In genomic region chr2:30198021-30198420, GRCm38 (mm10) we compare ENCODE assay signal across 21 mouse cellular contexts. TPM values are rescaled to one million over a fixed set of nuclear protein-coding genes. Genes with fewer than 3 reads are reported as not detected.
DNase-seq lines count a peak whose midpoint lies in the region; ATAC-seq and TF ChIP-seq lines count a peak whose summit lies in the region.
"Had no signal": no experiment of that assay in that cellular context is flagged by ENCODE, and none has a peak within 500 bp of the region (broad histone marks: within the 10 kb centered on the region; RNA-seq: fewer than 3 reads in every experiment).

No protein-coding gene starts in this region.

- H3K4me2 ChIP-seq in intestine, postnatal 0 days (replicated peaks; ENCODE audit: low read depth): no peak overlapping the region
- no peak overlapping the region for H3K4me2 ChIP-seq in liver, embryonic 14.5 days (ENCODE audit: low read depth)
- H3K4me2 ChIP-seq: embryonic facial prominence, embryonic 12.5 days; heart, embryonic 11.5 days; hindbrain, embryonic 12.5 days; limb, embryonic 12.5 days; midbrain, embryonic 12.5 days had no signal

- no peaks in the 10 kb centered on the region for H3K36me3 ChIP-seq in intestine, postnatal 0 days (ENCODE audit: control insufficient read depth, insufficient read depth)
- no peaks in the 10 kb centered on the region for H3K36me3 ChIP-seq in liver, embryonic 14.5 days (replicated peaks; ENCODE audit: control insufficient read depth, insufficient read depth, low read depth)
- H3K36me3 ChIP-seq: embryonic facial prominence, embryonic 12.5 days; hindbrain, embryonic 12.5 days; limb, embryonic 12.5 days; midbrain, embryonic 12.5 days had no signal

- H3K4me3 ChIP-seq in intestine, postnatal 0 days (ENCODE audit: low read depth, low read length): no peak overlapping the region
- H3K4me3 ChIP-seq in liver, embryonic 14.5 days (ENCODE audit: insufficient read depth in 1 of 2, low read depth in 2 of 2, low read length in 2 of 2): no peak overlapping the region
- H3K4me3 ChIP-seq: embryonic facial prominence, embryonic 12.5 days; hindbrain, embryonic 12.5 days; layer of hippocampus, adult 2 months; limb, embryonic 12.5 days; midbrain, embryonic 12.5 days had no signal

- WGBS in intestine, postnatal 0 days: 49% methylated on average over 4 of the region's 4 CpGs
- WGBS in liver, embryonic 14.5 days (ENCODE audit: insufficient replicate concordance): 60% methylated on average over 4 of the region's 4 CpGs

- H3K27ac ChIP-seq in intestine, postnatal 0 days (ENCODE audit: low read depth, low read length): peak overlapping the region; percentile 24; the same call in 1 of the 2 replicates
- no peak overlapping the region for H3K27ac ChIP-seq in liver, embryonic 14.5 days
- H3K27ac ChIP-seq: embryonic facial prominence, embryonic 12.5 days; hindbrain, embryonic 12.5 days; layer of hippocampus, adult 2 months; limb, embryonic 12.5 days; midbrain, embryonic 12.5 days had no signal

- ATAC-seq in intestine, postnatal 0 days: 0 out of 2 replicates have a peak, but pooled peaks have one; percentile 32
- ATAC-seq in liver, embryonic 14.5 days (ENCODE audit: insufficient read depth): 0 out of 2 replicates have a peak, but pooled peaks have one; percentile 32

- intact Hi-C loops in gastrocnemius, postnatal 36 days (cut with DNase I): no loop called here

- H3K9me3 ChIP-seq in intestine, postnatal 0 days (ENCODE audit: control insufficient read depth): no peaks in the 10 kb centered on the region
- H3K9me3 ChIP-seq in liver, embryonic 14.5 days (ENCODE audit: control insufficient read depth, low read length): no peaks in the 10 kb centered on the region
- H3K9me3 ChIP-seq: embryonic facial prominence, embryonic 12.5 days; hindbrain, embryonic 12.5 days; limb, embryonic 12.5 days; midbrain, embryonic 12.5 days had no signal

- no peak for TF ChIP-seq EP300 in liver, embryonic 14.5 days (IDR thresholded peaks at IDR 0.05; ENCODE audit: low read depth)

- TF ChIP-seq CTCF in intestine, postnatal 0 days (IDR thresholded peaks at IDR 0.05; ENCODE audit: low read depth): no peak
- TF ChIP-seq CTCF in liver, embryonic 14.5 days (IDR thresholded peaks at IDR 0.05; ENCODE audit: low read depth): no peak

- H3K27me3 ChIP-seq in intestine, postnatal 0 days (replicated peaks; ENCODE audit: control insufficient read depth, insufficient read depth, low read length): no peaks in the 10 kb centered on the region
- H3K27me3 ChIP-seq in liver, embryonic 14.5 days (ENCODE audit: control insufficient read depth, insufficient read depth, low read length): no peaks in the 10 kb centered on the region
- H3K27me3 ChIP-seq: embryonic facial prominence, embryonic 12.5 days; hindbrain, embryonic 12.5 days; limb, embryonic 12.5 days; midbrain, embryonic 12.5 days had no signal

- no peak overlapping the region for H3K9ac ChIP-seq in intestine, postnatal 0 days (ENCODE audit: low read depth, low read length)
- no peak overlapping the region for H3K9ac ChIP-seq in liver, embryonic 14.5 days (replicated peaks)
- H3K9ac ChIP-seq: embryonic facial prominence, embryonic 12.5 days; hindbrain, embryonic 12.5 days; limb, embryonic 12.5 days; midbrain, embryonic 12.5 days had no signal

- peak; percentile 69 for DNase-seq in kidney, adult 11 months
- DNase-seq in kidney, postnatal 4 days: no peak
- DNase-seq in kidney, adult 9 months: peak; percentile 68
- DNase-seq in liver, embryonic 14.5 days (ENCODE audit: low read depth in 3 of 3, low spot score in 3 of 3): no peak
- DNase-seq in left cerebral cortex, adult 9 months (ENCODE audit: low spot score in 2 of 2): no peak
- DNase-seq in gastrocnemius, postnatal 36 days: no peak
- DNase-seq: adrenal gland, adult 8-10 months; cerebellum, adult 2 months; cerebellum, postnatal 25 days; heart, postnatal 14 days; lung, adult 2 months; spleen, adult 18-20 months had no signal

- H3K4me1 ChIP-seq in intestine, postnatal 0 days (replicated peaks; ENCODE audit: control insufficient read depth, insufficient read depth, low read length): peaks cover 8% of the 10 kb centered on the region; the same call in 1 of the 2 replicates
- H3K4me1 ChIP-seq in liver, embryonic 14.5 days (replicated peaks; ENCODE audit: control insufficient read depth in 2 of 2, insufficient read depth in 2 of 2, low read length in 1 of 2): peaks cover 0 to 16% of the 10 kb centered on the region in 2 experiments; a peak in 2 of 4 replicates
- H3K4me1 ChIP-seq: embryonic facial prominence, embryonic 12.5 days; hindbrain, embryonic 12.5 days; limb, embryonic 12.5 days; midbrain, embryonic 12.5 days had no signal

RNA-seq across cellular contexts. Expression of gene Kyat1, which starts 7.6 kb away (rescaled TPM):
- polyA plus RNA-seq in intestine, postnatal 0 days (2015; fragmentation: Nextera tagmentation; extraction: Ambion mirVana): 17.3 and 20.5 TPM in 2 replicates
- polyA plus RNA-seq in liver, embryonic 14.5 days (2012; rRNA removed): 14.3 and 16.8 TPM in 2 replicates
- polyA plus RNA-seq in liver, embryonic 14.5 days (2014; fragmentation: Nextera tagmentation; extraction: Ambion mirVana): 9.5 and 11.6 TPM in 2 replicates
- 10 to 100 TPM; 26.8 to 29.5 TPM for total RNA-seq in gastrocnemius, postnatal 36 days (2021)

RNA-seq across cellular contexts. Expression of gene Spout1, which starts 19.8 kb away (rescaled TPM):
- polyA plus RNA-seq in intestine, postnatal 0 days (2015; fragmentation: Nextera tagmentation; extraction: Ambion mirVana): 17.3 and 18.7 TPM in 2 replicates
- 18.6 and 20.3 TPM in 2 replicates for polyA plus RNA-seq in liver, embryonic 14.5 days (2012; rRNA removed)
- polyA plus RNA-seq in liver, embryonic 14.5 days (2014; fragmentation: Nextera tagmentation; extraction: Ambion mirVana): 18.7 and 25.2 TPM in 2 replicates
- total RNA-seq in gastrocnemius, postnatal 36 days (2021): 1 to 10 TPM; 4.5 to 4.8 TPM

RNA-seq across cellular contexts. Expression of gene Endog, which starts 26.7 kb away (rescaled TPM):
- polyA plus RNA-seq in intestine, postnatal 0 days (2015; fragmentation: Nextera tagmentation; extraction: Ambion mirVana): 56.3 and 59.3 TPM in 2 replicates
- 11.9 and 15.1 TPM in 2 replicates for polyA plus RNA-seq in liver, embryonic 14.5 days (2012; rRNA removed)
- 19.1 and 20.3 TPM in 2 replicates for polyA plus RNA-seq in liver, embryonic 14.5 days (2014; fragmentation: Nextera tagmentation; extraction: Ambion mirVana)
- 10 to 100 TPM; 51.4 to 54.6 TPM for total RNA-seq in gastrocnemius, postnatal 36 days (2021)

RNA-seq across cellular contexts. Expression of gene Lrrc8a, which starts 39.5 kb away (rescaled TPM):
- 40.4 and 40.5 TPM in 2 replicates for polyA plus RNA-seq in intestine, postnatal 0 days (2015; fragmentation: Nextera tagmentation; extraction: Ambion mirVana)
- 3.4 and 3.6 TPM in 2 replicates for polyA plus RNA-seq in liver, embryonic 14.5 days (2012; rRNA removed)
- 10.8 and 11.8 TPM in 2 replicates for polyA plus RNA-seq in liver, embryonic 14.5 days (2014; fragmentation: Nextera tagmentation; extraction: Ambion mirVana)
- 10 to 100 TPM; 18.5 to 19.8 TPM for total RNA-seq in gastrocnemius, postnatal 36 days (2021)

RNA-seq across cellular contexts. Expression of gene Gm28035, which starts 42.3 kb away (rescaled TPM):
- polyA plus RNA-seq in intestine, postnatal 0 days (2015; fragmentation: Nextera tagmentation; extraction: Ambion mirVana): 0.03 and 0.04 TPM in 2 replicates
- 0.90 and 1.1 TPM in 2 replicates for polyA plus RNA-seq in liver, embryonic 14.5 days (2012; rRNA removed)
- 0.04 TPM in 1 of 2 replicates, not detected in the other for polyA plus RNA-seq in liver, embryonic 14.5 days (2014; fragmentation: Nextera tagmentation; extraction: Ambion mirVana)
- 1 to 10 TPM in 1 of 2 experiments, under 1 TPM in 1; 0.99 to 2.0 TPM for total RNA-seq in gastrocnemius, postnatal 36 days (2021)
- total RNA-seq: MEL; monocyte, adult 5-6 weeks had no signal
- polyA plus RNA-seq: heart, embryonic 11.5 days; limb, embryonic 12.5 days had no signal

Comparison
In these comparisons a context has a peak if more than half of its experiments do, and no peak if none do; other contexts are left out.
1. DNase-seq: peak in kidney, adult 11 months (single experiment) and kidney, adult 9 months (single experiment); none in kidney, postnatal 4 days (0 of 2), liver, embryonic 14.5 days (0 of 3), left cerebral cortex, adult 9 months (0 of 2) and gastrocnemius, postnatal 36 days (0 of 2).